Mouse (Mus musculus): ENCODE measurements around the gene Rnf224.
A peak's percentile ranks its signal among the peaks of the same experiment; 100 is the strongest.
"Not testable (repeated sequence)": the region's sequence is repeated elsewhere in the genome, so short reads cannot be mapped to it uniquely, and the experiment has no call there.

The Rnf224 gene

GRCm38 (mm10) chr2:25261870-25262269, 25.3 kb upstream of the Rnf224 start:
- Histone ChIP-seq H3K27me3 (ENCODE audit: insufficient read depth, low read length) (peaks cover 10% of the 10 kb centered on the region), H3K9me3 (ENCODE audit: low read length) (no peaks in the 10 kb centered on the region), H3K4me3 (replicated peaks; ENCODE audit: low read length) (peak overlapping the region; percentile 95), H3K4me1 (replicated peaks; ENCODE audit: low read depth, low read length) (peaks cover 54% of the 10 kb centered on the region), H3K36me3 (ENCODE audit: insufficient read depth, low read length) (peaks cover 34% of the 10 kb centered on the region)
- TF ChIP-seq NANOG (IDR thresholded peaks at IDR 0.05; ENCODE audit: borderline replicate concordance, low read length) (no peak), CTCF (conservative IDR thresholded peaks at IDR 0.05; ENCODE audit: low read length) (no peak)

GRCm38 (mm10) chr2:25258887-25259286, 22.3 kb upstream of the Rnf224 start:
- Histone ChIP-seq H3K4me1 (replicated peaks; ENCODE audit: low read depth, low read length) (peaks cover 43% of the 10 kb centered on the region), H3K36me3 (ENCODE audit: insufficient read depth, low read length) (peaks cover 9% of the 10 kb centered on the region), H3K4me3 (replicated peaks; ENCODE audit: low read length) (no peak overlapping the region), H3K9me3 (ENCODE audit: low read length) (no peaks in the 10 kb centered on the region), H3K27me3 (ENCODE audit: insufficient read depth, low read length) (peaks cover 7% of the 10 kb centered on the region)
- TF ChIP-seq CTCF (conservative IDR thresholded peaks at IDR 0.05; ENCODE audit: low read length), result peak; percentile 82
- no peak for TF ChIP-seq POU5F1 (IDR thresholded peaks at IDR 0.05; ENCODE audit: borderline replicate concordance, low read length)

GRCm38 (mm10) chr2:25257250-25257649, 20.7 kb upstream of the Rnf224 start:
- H3K27me3 ChIP-seq (ENCODE audit: insufficient read depth, low read length); H3K4me3 ChIP-seq (replicated peaks; ENCODE audit: low read length); H3K9me3 ChIP-seq (ENCODE audit: low read length): not testable (repeated sequence)
- peaks cover 20% of the 10 kb centered on the region for H3K36me3 ChIP-seq (ENCODE audit: insufficient read depth, low read length)
- peaks cover 50% of the 10 kb centered on the region for H3K4me1 ChIP-seq (replicated peaks; ENCODE audit: low read depth, low read length)

GRCm38 (mm10) chr2:25256443-25257109, 20.0 kb upstream of the Rnf224 start:
- Histone ChIP-seq H3K4me1 (replicated peaks; ENCODE audit: low read depth, low read length) (peaks cover 46% of the 10 kb centered on the region), H3K4me3 (replicated peaks; ENCODE audit: low read length) (peak overlapping the region; percentile 100), H3K36me3 (ENCODE audit: insufficient read depth, low read length) (peaks cover 27% of the 10 kb centered on the region)
- H3K9me3 ChIP-seq (ENCODE audit: low read length); H3K27me3 ChIP-seq (ENCODE audit: insufficient read depth, low read length): not testable (repeated sequence)

GRCm38 (mm10) chr2:25255284-25255779, 18.7 kb upstream of the Rnf224 start, which contains the start of gene Tmem203:
TSS of gene Tmem203 (plus strand) at chr2:25255439.
- TF ChIP-seq POU5F1 (IDR thresholded peaks at IDR 0.05; ENCODE audit: borderline replicate concordance, low read length) (no peak), NANOG (IDR thresholded peaks at IDR 0.05; ENCODE audit: borderline replicate concordance, low read length) (no peak), CTCF (conservative IDR thresholded peaks at IDR 0.05; ENCODE audit: low read length) (no peak)
- Histone ChIP-seq H3K9me3 (ENCODE audit: low read length) (no peaks in the 10 kb centered on the region), H3K4me1 (replicated peaks; ENCODE audit: low read depth, low read length) (peaks cover 45% of the 10 kb centered on the region), H3K4me3 (replicated peaks; ENCODE audit: low read length) (peak within 1 kb of the TSS; percentile 100), H3K36me3 (ENCODE audit: insufficient read depth, low read length) (peaks cover 39% of the 10 kb centered on the region), H3K27me3 (ENCODE audit: insufficient read depth, low read length) (no peaks in the 10 kb centered on the region)

GRCm38 (mm10) chr2:25252331-25252730, 15.7 kb upstream of the Rnf224 start:
- Histone ChIP-seq H3K4me3 (replicated peaks; ENCODE audit: low read length) (no peak overlapping the region), H3K27me3 (ENCODE audit: insufficient read depth, low read length) (no peaks in the 10 kb centered on the region), H3K36me3 (ENCODE audit: insufficient read depth, low read length) (peaks cover 69% of the 10 kb centered on the region), H3K9me3 (ENCODE audit: low read length) (no peaks in the 10 kb centered on the region), H3K4me1 (replicated peaks; ENCODE audit: low read depth, low read length) (peaks cover 69% of the 10 kb centered on the region)
- no peak; the same call in 1 of the 2 replicates for TF ChIP-seq CTCF (conservative IDR thresholded peaks at IDR 0.05; ENCODE audit: low read length)
- no peak for TF ChIP-seq NANOG (IDR thresholded peaks at IDR 0.05; ENCODE audit: borderline replicate concordance, low read length)
- no peak for TF ChIP-seq POU5F1 (IDR thresholded peaks at IDR 0.05; ENCODE audit: borderline replicate concordance, low read length)

- H3K4me3 ChIP-seq (replicated peaks; ENCODE audit: low read length), result no peak within 1 kb of the TSS; the same call in 1 of the 2 replicates
- peaks cover 77% of the 10 kb centered on the region for H3K36me3 ChIP-seq (ENCODE audit: insufficient read depth, low read length)
- peaks cover 78% of the 10 kb centered on the region for H3K4me1 ChIP-seq (replicated peaks; ENCODE audit: low read depth, low read length)
- no peaks in the 10 kb centered on the region for H3K9me3 ChIP-seq (ENCODE audit: low read length)
- H3K27me3 ChIP-seq (ENCODE audit: insufficient read depth, low read length), result peaks cover 12% of the 10 kb centered on the region
- TF ChIP-seq CTCF (conservative IDR thresholded peaks at IDR 0.05; ENCODE audit: low read length) (no peak), NANOG (IDR thresholded peaks at IDR 0.05; ENCODE audit: borderline replicate concordance, low read length) (no peak), POU5F1 (IDR thresholded peaks at IDR 0.05; ENCODE audit: borderline replicate concordance, low read length) (no peak)
These were observed 9.8 kb upstream of the Rnf224 start, which contains the start of gene AL732309.1 for GRCm38 (mm10) chr2:25246183-25247072. TSS of gene AL732309.1 (minus strand) at chr2:25246863.

GRCm38 (mm10) chr2:25244144-25244543, 7.6 kb upstream of the Rnf224 start:
- H3K4me1 ChIP-seq (replicated peaks; ENCODE audit: low read depth, low read length), result peaks cover 86% of the 10 kb centered on the region
- no peaks in the 10 kb centered on the region for H3K9me3 ChIP-seq (ENCODE audit: low read length)
- TF ChIP-seq CTCF (conservative IDR thresholded peaks at IDR 0.05; ENCODE audit: low read length) (no peak), POU5F1 (IDR thresholded peaks at IDR 0.05; ENCODE audit: borderline replicate concordance, low read length) (no peak), NANOG (IDR thresholded peaks at IDR 0.05; ENCODE audit: borderline replicate concordance, low read length) (no peak)
- H3K27me3 ChIP-seq (ENCODE audit: insufficient read depth, low read length), result peaks cover 15% of the 10 kb centered on the region
- peaks cover 54% of the 10 kb centered on the region for H3K36me3 ChIP-seq (ENCODE audit: insufficient read depth, low read length)
- H3K4me3 ChIP-seq (replicated peaks; ENCODE audit: low read length), result no peak overlapping the region

Data from E14TG2a.4 (cell line).